In the genomic region with DNA sequence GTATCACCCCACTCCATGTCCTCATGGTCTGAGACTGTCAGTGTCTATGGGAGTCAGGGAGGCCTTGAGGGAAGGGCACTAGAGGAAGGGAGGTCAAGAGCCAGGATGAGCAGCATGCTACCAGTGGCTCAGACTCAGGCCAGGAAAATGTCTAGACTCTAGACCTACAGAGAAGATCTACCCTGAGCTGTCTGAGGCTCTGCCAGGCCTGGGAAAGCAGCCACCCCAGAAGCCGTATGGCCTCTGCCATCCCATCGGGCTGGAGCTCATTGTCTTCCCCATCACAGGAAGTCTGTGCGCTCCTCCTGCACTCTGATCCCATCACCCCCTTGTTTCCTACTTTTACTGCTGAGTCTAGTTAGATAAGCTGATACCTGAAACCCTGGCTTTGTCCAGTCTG, we compare ENCODE assay signal across 27 mouse cellular contexts. TPM values are rescaled to one million over a fixed set of nuclear protein-coding genes. Genes with fewer than 3 reads are reported as not detected.
DNase-seq lines count a peak whose midpoint lies in the region; ATAC-seq lines count a peak whose summit lies in the region.
"Had no signal": no experiment of that assay in that cellular context is flagged by ENCODE, and none has a peak within 500 bp of the region (broad histone marks: within the 10 kb centered on the region; RNA-seq: fewer than 3 reads in every experiment).

No protein-coding gene starts in this region.

- 80% methylated on average over 3 of the region's 3 CpGs for WGBS in midbrain, embryonic 11.5 days

- no peak overlapping the region for H3K9ac ChIP-seq in midbrain, embryonic 11.5 days (ENCODE audit: low read length)
- H3K9ac ChIP-seq: embryonic facial prominence, embryonic 13.5 days; forebrain, embryonic 12.5 days; forebrain, embryonic 15.5 days; heart, embryonic 13.5 days; hindbrain, embryonic 14.5 days had no signal

- no peaks in the 10 kb centered on the region for H3K9me3 ChIP-seq in midbrain, embryonic 11.5 days (ENCODE audit: control insufficient read depth, low read length)
- H3K9me3 ChIP-seq: embryonic facial prominence, embryonic 10.5 days; embryonic facial prominence, embryonic 13.5 days; forebrain, embryonic 12.5 days; forebrain, embryonic 15.5 days; heart, embryonic 13.5 days had no signal

- no peaks in the 10 kb centered on the region for H3K4me1 ChIP-seq in midbrain, embryonic 11.5 days (ENCODE audit: control insufficient read depth, insufficient read depth, low read length)
- H3K4me1 ChIP-seq: embryonic facial prominence, embryonic 13.5 days had no signal

- no peak overlapping the region for H3K27ac ChIP-seq in midbrain, embryonic 11.5 days (ENCODE audit: low read depth, low read length)
- H3K27ac ChIP-seq: embryonic facial prominence, embryonic 10.5 days; embryonic facial prominence, embryonic 13.5 days; forebrain, embryonic 12.5 days; forebrain, embryonic 15.5 days; heart, embryonic 13.5 days; hindbrain, embryonic 14.5 days; hindbrain, postnatal 0 days had no signal

- DNase-seq in cerebellum, adult 11 months, result no peak
- peak; percentile 54 for DNase-seq in brain, adult 2 months (ENCODE audit: low read depth, low spot score)
- peak; percentile 25 for DNase-seq in cerebellum, adult 8-10 months
- DNase-seq in cerebellum, postnatal 14 days, result peak; percentile 43 to 47
- no peak for DNase-seq in layer of hippocampus, postnatal 36 days
- no peak for DNase-seq in kidney, postnatal 36 days
- DNase-seq in midbrain, embryonic 11.5 days (ENCODE audit: low spot score, missing footprints), result no peak
- DNase-seq: adrenal gland, adult 8-10 months; adrenal gland, postnatal 25 days; embryo, embryonic 11 days; gastrocnemius, postnatal 10 days; gastrocnemius, postnatal 36 days; heart, postnatal 14 days; heart, postnatal 4 days; kidney, adult 18-20 months had no signal

- H3K4me2 ChIP-seq in midbrain, embryonic 11.5 days, result no peak overlapping the region
- H3K4me2 ChIP-seq: embryonic facial prominence, embryonic 13.5 days; forebrain, embryonic 12.5 days; forebrain, embryonic 15.5 days; heart, embryonic 13.5 days; hindbrain, embryonic 14.5 days had no signal

- no peak overlapping the region for H3K4me3 ChIP-seq in midbrain, embryonic 11.5 days (ENCODE audit: low read depth, low read length)
- H3K4me3 ChIP-seq: embryonic facial prominence, embryonic 10.5 days; embryonic facial prominence, embryonic 13.5 days; erythroblast, embryonic 14.5 days; forebrain, embryonic 12.5 days; forebrain, embryonic 15.5 days; heart, embryonic 13.5 days had no signal

- no peaks in the 10 kb centered on the region for H3K36me3 ChIP-seq in midbrain, embryonic 11.5 days (ENCODE audit: control insufficient read depth, insufficient read depth, low read length)
- H3K36me3 ChIP-seq: embryonic facial prominence, embryonic 13.5 days; forebrain, embryonic 12.5 days; forebrain, embryonic 15.5 days; heart, embryonic 13.5 days had no signal

- peak; percentile 57; the same call in 1 of the 2 replicates for ATAC-seq in cerebellum, adult (ENCODE audit: insufficient number of reproducible peaks, low FRiP score, low TSS enrichment)
- ATAC-seq in midbrain, embryonic 11.5 days (ENCODE audit: low FRiP score), result no peak
- ATAC-seq: activated CD4-positive, CD25-positive, alpha-beta regulatory T cell, adult 4 months; forebrain, embryonic 15.5 days; hindbrain, postnatal 0 days; inflammation-experienced regulatory T-cells, adult 6 months; intestine, embryonic 16.5 days had no signal

- H3K27me3 ChIP-seq in midbrain, embryonic 11.5 days (ENCODE audit: control insufficient read depth, insufficient read depth, low read length), result peaks cover 11% of the 10 kb centered on the region
- H3K27me3 ChIP-seq: forebrain, embryonic 15.5 days had no signal

RNA-seq across cellular contexts. Expression of a gene that starts 4.1 kb away (rescaled TPM):
- 10 to 100 TPM; 14.0 to 18.7 TPM for total RNA-seq in layer of hippocampus, postnatal 36 days (2021)
- 2.7 and 2.9 TPM in 2 replicates for polyA plus RNA-seq in midbrain, embryonic 11.5 days (2014; fragmentation: Nextera tagmentation; extraction: Ambion mirVana)
- polyA plus RNA-seq: erythroblast, embryonic 14.5 days had no signal

Comparison
In these comparisons a context has a peak if more than half of its experiments do, and no peak if none do; other contexts are left out.
1. DNase-seq: peak in brain, adult 2 months (single experiment), cerebellum, adult 8-10 months (single experiment) and cerebellum, postnatal 14 days (2 of 2); none in cerebellum, adult 11 months (single experiment), layer of hippocampus, postnatal 36 days (0 of 2), kidney, postnatal 36 days (0 of 2) and midbrain, embryonic 11.5 days (single experiment).